Mouse (Mus musculus): ENCODE measurements at regions not wholly inside any gene's neighbourhood (a gene's known extent, or its start where the extent isn't known, plus 50 kb on each side); places are given as distances from the start of the nearest gene placed in this dataset.

DNA sequence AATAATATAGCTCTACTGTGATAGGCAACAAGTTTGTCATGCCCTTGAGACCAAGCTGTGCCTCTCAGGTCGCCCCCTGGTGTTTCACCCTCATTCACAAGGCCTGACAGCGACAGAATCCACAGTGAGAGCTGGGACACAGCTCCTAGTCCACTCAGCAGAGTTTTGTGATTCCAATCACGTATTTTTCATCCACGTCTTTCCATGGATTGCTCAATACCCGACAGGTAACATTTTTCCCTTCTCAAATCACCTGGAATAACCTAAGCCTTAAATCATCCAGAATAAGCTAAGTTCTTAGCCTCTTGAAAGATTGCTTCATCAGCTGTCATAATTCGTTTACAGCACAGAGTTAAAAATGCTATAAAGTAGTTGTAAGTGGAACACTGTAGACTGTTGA lies 211.3 kb downstream of the Ccdc91 start:
- no peak for DNase-seq (ENCODE audit: low spot score in 2 of 2)

DNA sequence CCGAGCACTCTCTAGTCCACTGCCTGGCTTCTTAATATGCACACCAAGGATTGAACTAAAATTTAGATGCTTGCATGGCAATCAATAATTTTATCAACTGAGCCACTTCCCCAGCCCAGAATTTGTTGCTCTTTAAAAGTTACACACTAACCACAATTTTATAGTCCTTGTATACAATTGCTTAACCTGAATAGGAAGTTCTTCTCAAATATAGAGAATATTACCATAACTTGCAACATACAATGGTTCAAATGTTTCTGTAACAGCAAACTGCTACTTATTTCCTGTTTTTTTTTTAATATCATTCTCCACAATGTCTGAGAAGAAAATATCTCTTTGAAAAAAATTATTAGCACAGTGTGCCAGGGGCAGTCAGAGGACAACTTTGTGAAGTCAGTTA lies 222.6 kb downstream of the Ccdc91 start:
- no peak for DNase-seq (ENCODE audit: low spot score in 2 of 2)

GRCm38 (mm10) chr6:147699449-147699848 lies 223.8 kb downstream of the Ccdc91 start:
- DNase-seq (ENCODE audit: low spot score in 2 of 2): no peak

GRCm38 (mm10) chr6:147700629-147701028 lies 225.0 kb downstream of the Ccdc91 start:
- no peak for DNase-seq (ENCODE audit: low spot score in 2 of 2)

DNA sequence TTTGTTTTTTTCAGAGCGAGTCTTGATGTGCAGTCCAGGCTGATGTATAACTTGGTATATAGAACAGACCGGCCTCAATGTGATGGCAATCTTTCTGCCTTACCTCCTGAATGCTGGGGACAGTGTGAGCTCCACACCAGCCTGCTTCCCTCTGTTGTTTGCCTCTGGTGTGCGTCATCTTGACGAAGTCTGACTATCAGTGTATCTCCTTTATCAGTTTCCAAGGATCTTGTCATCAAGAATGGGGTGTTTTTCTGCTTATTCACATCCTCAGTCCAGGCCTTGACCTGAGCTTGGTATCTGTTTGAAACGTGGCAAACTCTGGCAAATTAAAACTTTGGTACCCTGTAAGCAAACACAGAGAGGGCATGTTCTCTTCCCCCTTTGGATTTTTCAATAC lies 226.3 kb downstream of the Ccdc91 start:
- no peak for DNase-seq (ENCODE audit: low spot score in 2 of 2)

GRCm38 (mm10) chr6:147704297-147704696 lies 228.7 kb downstream of the Ccdc91 start:
- no peak for DNase-seq (ENCODE audit: low spot score in 2 of 2)

DNA sequence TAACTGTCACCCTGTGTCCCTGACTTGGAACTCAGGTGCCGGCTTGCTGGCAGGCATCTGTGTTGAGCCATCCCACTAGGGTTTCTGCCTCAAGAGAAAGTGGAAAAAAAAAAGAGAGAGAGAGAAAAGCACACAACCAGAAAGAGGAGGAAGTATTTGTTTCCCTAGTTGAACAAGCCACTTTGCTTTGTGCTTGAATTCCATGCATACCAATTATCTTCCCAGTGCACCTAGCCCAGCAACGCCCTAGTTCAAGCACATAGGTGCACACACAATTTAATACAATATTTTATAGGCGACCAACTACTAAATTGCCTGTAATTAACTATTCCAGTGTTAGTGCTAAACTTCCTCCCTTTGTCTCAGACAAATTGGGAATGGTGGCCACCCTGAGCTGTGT lies 230.3 kb downstream of the Ccdc91 start:
- no peak for DNase-seq (ENCODE audit: low spot score in 2 of 2)

GRCm38 (mm10) chr6:147706741-147707140 lies 231.1 kb downstream of the Ccdc91 start:
- no peak for DNase-seq (ENCODE audit: low spot score in 2 of 2)

GRCm38 (mm10) chr6:147718052-147718712 lies 242.6 kb downstream of the Ccdc91 start:
- no peak for DNase-seq (ENCODE audit: low spot score in 2 of 2)

- DNase-seq (ENCODE audit: low spot score in 2 of 2): no peak
Measured at GRCm38 (mm10) chr6:147718713-147719490, 243.3 kb downstream of the Ccdc91 start.

- no peak for DNase-seq (ENCODE audit: low spot score in 2 of 2)
Measured at GRCm38 (mm10) chr6:147719539-147719938, 243.9 kb downstream of the Ccdc91 start.

DNA sequence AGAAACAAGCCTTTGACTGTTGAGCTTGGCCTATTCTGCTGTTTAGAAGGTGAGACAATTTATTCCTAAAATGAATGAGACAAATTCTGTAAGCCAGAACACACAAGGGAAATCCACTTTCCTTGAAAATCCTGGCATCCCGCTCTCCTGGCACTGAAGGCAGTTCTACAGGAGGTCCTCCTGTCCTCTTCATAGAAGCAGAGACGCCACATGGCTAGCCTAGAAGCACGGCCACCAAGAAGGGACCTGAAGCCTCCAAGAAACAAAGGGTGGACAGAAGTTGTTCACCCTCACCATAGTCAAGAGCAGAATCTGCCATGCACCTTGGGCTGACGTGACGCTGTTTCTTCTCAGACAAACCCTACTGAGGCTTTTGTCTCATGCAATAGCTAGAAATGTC lies 247.7 kb downstream of the Ccdc91 start:
- DNase-seq (ENCODE audit: low spot score in 2 of 2): no peak

- DNase-seq (ENCODE audit: low spot score in 2 of 2): no peak
Measured at GRCm38 (mm10) chr6:147726987-147727386, 251.4 kb downstream of the Ccdc91 start.

DNA sequence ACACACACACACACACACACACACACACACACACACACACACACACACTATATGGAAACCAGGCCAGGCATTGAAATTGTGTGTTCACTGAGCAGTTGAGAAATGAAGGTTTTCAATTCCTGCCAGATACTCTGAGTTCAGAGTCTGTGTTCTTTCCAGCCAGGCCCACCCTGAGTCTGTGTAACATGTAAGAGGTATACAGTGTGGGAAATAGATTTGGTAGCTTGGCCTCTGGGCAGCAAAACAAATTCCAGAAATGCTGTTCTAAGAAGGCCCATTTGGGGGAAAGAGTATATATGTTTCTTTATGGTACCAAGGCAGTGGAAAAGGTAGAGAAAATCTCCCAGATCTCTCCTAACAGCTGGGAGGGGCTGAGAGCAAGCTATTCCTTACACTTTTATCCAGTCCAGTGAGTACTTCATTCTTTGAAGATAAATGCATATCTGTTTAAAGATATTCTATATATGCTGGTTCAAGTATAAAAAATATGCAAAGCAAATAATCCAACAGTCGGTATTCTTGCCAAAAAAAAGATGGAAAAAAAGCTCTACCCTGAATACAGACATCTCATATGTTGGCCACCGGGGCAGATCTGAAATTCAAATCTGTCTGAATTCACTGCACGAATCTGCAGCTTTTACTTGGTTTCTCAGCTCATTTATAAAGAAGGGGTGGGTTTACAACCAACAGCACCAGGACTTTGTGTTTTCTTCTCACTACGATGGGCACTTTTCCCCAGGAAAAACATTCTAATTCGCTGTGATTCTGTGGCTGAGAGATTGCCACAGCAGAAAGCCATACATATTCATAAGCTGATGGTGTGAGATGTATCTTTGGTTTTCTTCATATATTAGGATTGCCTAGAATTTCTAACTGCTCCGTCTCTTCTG lies 252.3 kb downstream of the Ccdc91 start:
- DNase-seq (ENCODE audit: low spot score in 2 of 2): no peak

- DNase-seq (ENCODE audit: low spot score in 2 of 2): no peak
Measured at GRCm38 (mm10) chr6:147729721-147730120, 254.1 kb downstream of the Ccdc91 start.

GRCm38 (mm10) chr6:147738621-147739325 lies 263.1 kb downstream of the Ccdc91 start:
- no peak for DNase-seq (ENCODE audit: low spot score in 2 of 2)

DNA sequence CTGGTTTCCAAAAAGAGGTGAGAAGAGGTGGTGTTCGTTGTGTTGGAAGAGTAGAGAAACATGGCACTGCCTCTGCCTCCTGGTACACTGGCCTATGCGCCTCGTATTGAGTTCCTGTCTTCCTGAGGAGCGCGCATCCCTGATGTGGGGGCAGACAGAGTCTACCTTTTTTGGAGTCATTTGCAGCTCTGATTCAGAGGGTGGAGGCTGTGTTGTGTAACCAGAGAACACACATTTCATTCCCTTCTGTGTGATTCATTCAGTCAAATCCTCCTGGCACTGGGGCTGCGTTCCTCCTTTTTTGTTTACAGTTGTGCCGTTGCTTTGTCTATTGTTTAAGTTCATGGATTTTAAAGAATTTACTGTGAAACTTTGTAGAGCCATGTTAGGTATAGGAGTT lies 265.8 kb downstream of the Ccdc91 start:
- DNase-seq (ENCODE audit: low spot score in 2 of 2): no peak

- DNase-seq (ENCODE audit: low spot score in 2 of 2): no peak
Measured at GRCm38 (mm10) chr6:147744081-147744480, 268.5 kb downstream of the Ccdc91 start.

DNA sequence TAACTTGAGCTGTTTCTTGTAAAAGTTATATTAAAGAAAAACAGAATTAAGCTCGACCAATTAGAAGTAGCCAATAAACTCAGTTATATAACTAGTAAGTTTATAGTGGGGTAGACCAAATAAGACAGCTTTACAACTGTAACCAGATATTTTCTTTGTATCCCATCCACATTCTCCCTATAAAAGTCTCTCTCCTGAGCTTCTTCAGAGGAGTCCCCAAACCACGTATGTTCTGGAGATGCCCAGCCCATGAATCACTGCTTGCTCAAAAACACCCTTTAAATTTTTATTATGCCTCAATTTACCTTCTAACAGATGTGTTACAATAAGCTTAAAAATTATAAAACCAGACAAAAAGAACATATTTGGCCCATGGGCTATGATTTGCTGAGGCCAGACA lies 270.1 kb downstream of the Ccdc91 start:
- DNase-seq (ENCODE audit: low spot score in 2 of 2): no peak

DNA sequence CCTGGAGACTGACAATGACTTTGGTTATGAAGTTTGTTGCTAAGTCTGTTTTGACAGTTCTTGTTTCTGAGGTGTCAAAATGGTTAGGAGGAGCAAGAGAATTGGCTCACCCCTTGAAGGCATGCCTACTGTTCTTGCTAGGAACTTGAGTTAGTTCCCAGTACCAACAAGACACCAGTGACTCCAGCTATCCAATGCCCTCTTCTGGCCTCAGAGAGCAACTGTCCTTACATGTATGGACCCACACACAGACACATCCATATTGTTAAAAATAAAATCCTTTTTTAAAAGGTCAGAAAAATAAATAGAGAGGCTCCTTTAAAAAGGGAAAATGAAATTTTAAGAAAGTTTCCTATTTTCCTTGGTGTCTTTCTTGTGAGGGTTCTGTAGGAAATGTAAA lies 272.3 kb downstream of the Ccdc91 start:
- no peak for DNase-seq (ENCODE audit: low spot score in 2 of 2)

- peak in 1 of 2 experiments; percentile 6 for DNase-seq (ENCODE audit: low spot score in 2 of 2)
Measured at GRCm38 (mm10) chr6:147752301-147752700, 276.7 kb downstream of the Ccdc91 start.

DNA sequence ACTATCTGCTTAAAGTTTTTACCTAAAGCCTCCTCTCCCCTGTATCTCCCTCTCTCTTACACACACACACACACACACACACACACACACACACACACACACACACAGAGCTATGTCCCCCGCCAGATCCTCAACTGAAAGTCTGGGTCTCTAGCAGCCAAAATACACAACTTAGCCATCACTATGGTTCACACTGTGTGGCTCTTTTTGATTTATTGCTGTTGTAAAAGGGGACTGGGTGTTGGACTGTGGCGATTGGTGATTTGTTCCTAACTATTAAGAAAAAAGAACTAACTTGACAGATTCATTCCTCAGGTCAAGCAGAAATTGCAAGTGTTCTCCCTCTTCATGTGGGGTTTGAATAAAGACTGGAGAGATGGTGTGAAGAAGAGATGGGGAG lies 278.2 kb downstream of the Ccdc91 start:
- no peak for DNase-seq (ENCODE audit: low spot score in 2 of 2)

Data from spleen, postnatal 36 days (tissue).